Mouse (Mus musculus) MEL (cell line): Measurements from ENCODE around the gene Tex2. TPM values are rescaled to one million over a fixed set of nuclear protein-coding genes. Genes with fewer than 3 reads are reported as not detected.

Experiments
- DNase-seq: peaks from one replicate; pipeline ENCODE4 v3.0.0; 2011; ENCODE audit warnings: low read depth, low spot score
- H3K27ac ChIP-seq: 2 replicates; pipeline ENCODE4 v1.5.1; 2012; ENCODE audit warnings: low read depth, mild to moderate bottlenecking, control low read depth, low read length, moderate library complexity; ENCODE audit not compliant: control insufficient read depth
- H3K27me3 ChIP-seq, 2 experiments: fragments of 150-350 bp in 1 of 2; sonication (generic) in 1 of 2; 2 replicates each; pipeline ENCODE4 v1.6.1; 2012; ENCODE audit warnings: low read length in 2 of 2, mild to moderate bottlenecking in 2 of 2, improper control_type of control experiment in 1 of 2, moderate library complexity in 1 of 2; ENCODE audit not compliant: insufficient read depth in 2 of 2, control insufficient read depth in 1 of 2
- H3K36me3 ChIP-seq, 2 experiments: 2 replicates each; pipeline ENCODE4 v1.6.1; 2012 to 2014; ENCODE audit warnings: low read length in 2 of 2, improper control_type of control experiment in 1 of 2, inconsistent platforms in 1 of 2, mild to moderate bottlenecking in 1 of 2; ENCODE audit not compliant: insufficient read depth in 2 of 2, control insufficient read depth in 1 of 2
- H3K4me1 ChIP-seq, 2 experiments: fragments of 150-350 bp in 1 of 2; sonication (generic) in 1 of 2; 2 replicates each; pipeline ENCODE4 v1.6.1; 2012; ENCODE audit warnings: low read length in 2 of 2, improper control_type of control experiment in 1 of 2, mild to moderate bottlenecking in 1 of 2; ENCODE audit not compliant: insufficient read depth in 2 of 2, control insufficient read depth in 1 of 2
- H3K4me3 ChIP-seq, 2 experiments: fragments of 150-350 bp in 1 of 2; sonication (generic) in 1 of 2; 2 replicates each; pipeline ENCODE4 v1.5.1; 2012; ENCODE audit warnings: low read depth in 2 of 2, low read length in 2 of 2, mild to moderate bottlenecking in 2 of 2, moderate library complexity in 2 of 2, control low read depth in 1 of 2, improper control_type of control experiment in 1 of 2; ENCODE audit not compliant: control insufficient read depth in 1 of 2, insufficient read depth in 1 of 2
- H3K79me2 ChIP-seq: 2 replicates; pipeline ENCODE4 v1.6.1; 2012; ENCODE audit warnings: mild to moderate bottlenecking, low read length, moderate library complexity; ENCODE audit not compliant: control insufficient read depth, poor library complexity, insufficient read depth
- H3K9ac ChIP-seq: 2 replicates; pipeline ENCODE4 v1.6.1; 2012; ENCODE audit warnings: low read depth, mild to moderate bottlenecking, control low read depth, low read length, moderate library complexity; ENCODE audit not compliant: control insufficient read depth, poor library complexity, severe bottlenecking
- H3K9me3 ChIP-seq: fragments of 150-350 bp; sonication (generic); replicated peaks from 2 replicates; pipeline ENCODE4 v1.6.1; 2012; ENCODE audit warnings: mild to moderate bottlenecking, low read length, improper control_type of control experiment, moderate library complexity; ENCODE audit not compliant: insufficient read depth
- BHLHE40 ChIP-seq: IDR thresholded peaks from 2 replicates; pipeline ENCODE4 v1.6.1; 2012; ENCODE audit warnings: low read depth, mild to moderate bottlenecking, inconsistent platforms, low read length, improper control_type of control experiment, borderline replicate concordance
- CHD2 ChIP-seq: IDR thresholded peaks from 2 replicates; pipeline ENCODE4 v1.6.1; 2011; ENCODE audit warnings: low read length, improper control_type of control experiment
- E2F4 ChIP-seq: IDR thresholded peaks from 2 replicates; pipeline ENCODE4 v1.6.1; 2011; ENCODE audit warnings: low read depth, low read length, improper control_type of control experiment, borderline replicate concordance
- EP300 ChIP-seq, 2 experiments: IDR thresholded peaks; 2 replicates each; pipeline ENCODE4 v1.6.1; 2011; ENCODE audit warnings: improper control_type of control experiment in 2 of 2, low read length in 2 of 2, low read depth in 1 of 2, mild to moderate bottlenecking in 1 of 2
- GABPA ChIP-seq: IDR thresholded peaks from 2 replicates; pipeline ENCODE4 v1.6.1; 2012; ENCODE audit warnings: low read depth, mild to moderate bottlenecking, inconsistent platforms, low read length, improper control_type of control experiment, moderate library complexity
- GATA1 ChIP-seq: IDR thresholded peaks from 2 replicates; pipeline ENCODE4 v1.6.1; 2011; ENCODE audit warnings: low read depth, low read length, improper control_type of control experiment
- KAT2A ChIP-seq: conservative IDR thresholded peaks from 2 replicates; pipeline ENCODE4 v1.6.1; 2012; ENCODE audit warnings: low read depth, low read length, improper control_type of control experiment, inconsistent platforms
- MAFK ChIP-seq: IDR thresholded peaks from 2 replicates; pipeline ENCODE4 v1.6.1; 2011; ENCODE audit warnings: low read depth, mild to moderate bottlenecking, low read length, improper control_type of control experiment, borderline replicate concordance
- MAX ChIP-seq: IDR thresholded peaks from 2 replicates; pipeline ENCODE4 v1.6.1; 2011; ENCODE audit warnings: low read length, improper control_type of control experiment
- MXI1 ChIP-seq: IDR thresholded peaks from 2 replicates; pipeline ENCODE4 v1.6.1; 2011; ENCODE audit warnings: mild to moderate bottlenecking, low read depth, low read length, improper control_type of control experiment
- POLR2AphosphoS2 ChIP-seq: IDR thresholded peaks from 2 replicates; pipeline ENCODE4 v1.6.1; 2011; ENCODE audit warnings: low read length, improper control_type of control experiment
- POLR2AphosphoS5 ChIP-seq: IDR thresholded peaks from 2 replicates; pipeline ENCODE4 v1.6.1; 2012; ENCODE audit warnings: low read depth, borderline replicate concordance, mild to moderate bottlenecking, inconsistent platforms, low read length, moderate library complexity, mixed read lengths
- RCOR1 ChIP-seq: IDR thresholded peaks from 2 replicates; pipeline ENCODE4 v1.6.1; 2012; ENCODE audit warnings: low read depth, mild to moderate bottlenecking, inconsistent platforms, low read length, improper control_type of control experiment
- SIN3A ChIP-seq: IDR thresholded peaks from 2 replicates; pipeline ENCODE4 v1.6.1; 2012; ENCODE audit warnings: low read length, improper control_type of control experiment, inconsistent platforms
- TBP ChIP-seq: IDR thresholded peaks from 2 replicates; pipeline ENCODE4 v1.8.0; 2011; ENCODE audit warnings: low read depth, low read length, improper control_type of control experiment
- TCF12 ChIP-seq: IDR thresholded peaks from 2 replicates; pipeline ENCODE4 v1.6.1; 2014; ENCODE audit warnings: low read depth, mild to moderate bottlenecking, inconsistent platforms, low read length, improper control_type of control experiment, moderate library complexity
- ZKSCAN1 ChIP-seq: IDR thresholded peaks from 2 replicates; pipeline ENCODE4 v1.6.1; 2012; ENCODE audit warnings: low read depth, mild to moderate bottlenecking, inconsistent platforms, low read length, improper control_type of control experiment, moderate library complexity
- ZNF384 ChIP-seq: IDR thresholded peaks from 2 replicates; pipeline ENCODE4 v1.6.1; 2012; ENCODE audit warnings: low read depth, mild to moderate bottlenecking, inconsistent platforms, low read length, improper control_type of control experiment
- polyA plus RNA-seq, 2 experiments: library from polyadenylated mRNA; stranded (reverse) in 1 of 2; unstranded in 1 of 2; fragments of >175 nt in 1 of 2; fragments of >200 nt in 1 of 2; gene quantifications; 2 replicates each; pipeline versions ENCODE4 v1.2.1 to v1.2.4; 2012; ENCODE audit warnings: low replicate concordance in 2 of 2, low read depth in 1 of 2; ENCODE audit not compliant: insufficient read length in 2 of 2, insufficient read depth in 1 of 2, missing spikeins in 1 of 2
- total RNA-seq: library from RNA; depleted of rRNA; stranded (reverse); fragments of 300-350 nt; gene quantifications from 2 replicates; pipeline ENCODE4 v1.2.3, GENCODE M21; 2012

The Tex2 gene
- total and polyA plus RNA-seq, 3 experiments = 13.7 to 24.8 TPM; not detected in 1

GRCm38 (mm10) chr11:106555805-106556615, 57.2 kb downstream of the Tex2 start:
- TF ChIP-seq TBP (no peak), CHD2 (no peak), KAT2A (no peak), ZNF384 (no peak)
- TF ChIP-seq, all 39 proteins: peak for 0
- Histone ChIP-seq H3K4me1 (peaks cover 3 to 10% of the 10 kb centered on the region in 2 experiments; a peak in 3 of 4 replicates), H3K9me3 (no peaks in the 10 kb centered on the region), H3K9ac (no peak overlapping the region), H3K27me3 (no peaks in the 10 kb centered on the region), H3K36me3 (peaks cover 2% of the 10 kb centered on the region in 2 experiments; a peak in 2 of 4 replicates), H3K27ac (no peak overlapping the region), H3K79me2 (no peaks in the 10 kb centered on the region), H3K4me3 (no peak overlapping the region)
- no peak for DNase-seq

GRCm38 (mm10) chr11:106550398-106550797, 62.8 kb downstream of the Tex2 start:
- Histone ChIP-seq H3K36me3 (peaks cover 2 to 14% of the 10 kb centered on the region in 2 experiments; a peak in 3 of 4 replicates), H3K79me2 (no peaks in the 10 kb centered on the region), H3K27me3 (no peaks in the 10 kb centered on the region), H3K27ac (no peak overlapping the region), H3K4me1 (peaks cover 3 to 10% of the 10 kb centered on the region in 2 experiments; a peak in 3 of 4 replicates), H3K9me3 (no peaks in the 10 kb centered on the region), H3K9ac (no peak overlapping the region), H3K4me3 (no peak overlapping the region)
- no peak for TF ChIP-seq POLR2AphosphoS5
- TF ChIP-seq TCF12 = no peak
- no peak for TF ChIP-seq GABPA
- no peak for TF ChIP-seq EP300 (IDR thresholded peaks at IDR 0.05; ENCODE audit: low read depth in 1 of 2, low read length in 2 of 2)
- no peak for TF ChIP-seq MXI1
- no peak for TF ChIP-seq ZNF384
- TF ChIP-seq E2F4 = no peak
- no peak for TF ChIP-seq ZKSCAN1
- no peak for TF ChIP-seq SIN3A
- TF ChIP-seq MAFK = no peak
- TF ChIP-seq POLR2AphosphoS2 = no peak
- TF ChIP-seq GATA1 = no peak
- TF ChIP-seq KAT2A = no peak
- no peak for TF ChIP-seq RCOR1
- no peak for TF ChIP-seq MAX
- no peak for TF ChIP-seq BHLHE40
- DNase-seq = no peak
